ENCODE assay signal across 8 mouse cellular contexts in genomic region chr2:131211026-131211615, GRCm38 (mm10). TPM values are rescaled to one million over a fixed set of nuclear protein-coding genes. Genes with fewer than 3 reads are reported as not detected.
DNase-seq lines count a peak whose midpoint lies in the region; ATAC-seq and TF ChIP-seq lines count a peak whose summit lies in the region.

No protein-coding gene starts in this region.

- no peaks in the 10 kb centered on the region for H3K36me3 ChIP-seq in testis, adult 2 months (ENCODE audit: control insufficient read depth, insufficient read depth, low read length)
- H3K36me3 ChIP-seq in embryonic facial prominence, embryonic 12.5 days: 0 out of 2 replicates have a peak, but pooled peaks cover 5% of the 10 kb centered on the region
- H3K36me3 ChIP-seq in hindbrain, embryonic 11.5 days (ENCODE audit: control insufficient read depth, insufficient read depth, low read length): no peaks in the 10 kb centered on the region
- H3K36me3 ChIP-seq in liver, embryonic 11.5 days (ENCODE audit: control insufficient read depth, insufficient read depth, low read length): no peaks in the 10 kb centered on the region
- H3K36me3 ChIP-seq in neural tube, embryonic 13.5 days: peaks cover 18% of the 10 kb centered on the region

- peak overlapping the region; percentile 64 for H3K9ac ChIP-seq in embryonic facial prominence, embryonic 12.5 days
- peak overlapping the region; percentile 45 for H3K9ac ChIP-seq in hindbrain, embryonic 11.5 days (ENCODE audit: low read depth, low read length)
- peak overlapping the region; percentile 60 for H3K9ac ChIP-seq in liver, embryonic 11.5 days (ENCODE audit: low read depth, low read length)
- H3K9ac ChIP-seq in neural tube, embryonic 13.5 days: peak overlapping the region; percentile 84

- TF ChIP-seq CTCF in testis, adult 2 months (IDR thresholded peaks at IDR 0.05; ENCODE audit: control insufficient read depth, insufficient read depth, insufficient replicate concordance, low read depth, low read length): no peak

- peak overlapping the region; percentile 84; the same call in 1 of the 2 replicates for H3K27ac ChIP-seq in testis, adult 2 months (ENCODE audit: control insufficient read depth, insufficient read depth, low read depth, low read length)
- H3K27ac ChIP-seq in embryonic facial prominence, embryonic 12.5 days: no peak overlapping the region
- H3K27ac ChIP-seq in hindbrain, embryonic 11.5 days (ENCODE audit: low read depth, low read length): no peak overlapping the region
- peak overlapping the region; percentile 67; the same call in 1 of the 2 replicates for H3K27ac ChIP-seq in liver, embryonic 11.5 days (ENCODE audit: low read depth, low read length)
- peak overlapping the region; percentile 93 for H3K27ac ChIP-seq in neural tube, embryonic 13.5 days (replicated peaks)

- H3K4me2 ChIP-seq in embryonic facial prominence, embryonic 12.5 days (replicated peaks): peak overlapping the region; percentile 58
- H3K4me2 ChIP-seq in hindbrain, embryonic 11.5 days (replicated peaks; ENCODE audit: low read depth, low read length): peak overlapping the region; percentile 42
- peak overlapping the region; percentile 88 for H3K4me2 ChIP-seq in liver, embryonic 11.5 days
- peak overlapping the region; percentile 56 for H3K4me2 ChIP-seq in neural tube, embryonic 13.5 days

- peaks cover 2% of the 10 kb centered on the region for H3K4me1 ChIP-seq in testis, adult 2 months (ENCODE audit: control insufficient read depth, insufficient read depth, low read length)
- H3K4me1 ChIP-seq in embryonic facial prominence, embryonic 12.5 days: peaks cover 14% of the 10 kb centered on the region; the same call in 1 of the 2 replicates
- 0 out of 2 replicates have a peak, but pooled peaks cover 4% of the 10 kb centered on the region for H3K4me1 ChIP-seq in hindbrain, embryonic 11.5 days (replicated peaks; ENCODE audit: control insufficient read depth, insufficient read depth, low read length)
- peaks cover 53% of the 10 kb centered on the region for H3K4me1 ChIP-seq in liver, embryonic 11.5 days (replicated peaks; ENCODE audit: control insufficient read depth, insufficient read depth, low read length)
- H3K4me1 ChIP-seq in neural tube, embryonic 13.5 days (replicated peaks): peaks cover 21% of the 10 kb centered on the region

- H3K4me3 ChIP-seq in testis, adult 2 months (ENCODE audit: control insufficient read depth, low read depth, low read length): peak overlapping the region; percentile 83; the same call in 1 of the 2 replicates
- peak overlapping the region; percentile 57 for H3K4me3 ChIP-seq in embryonic facial prominence, embryonic 12.5 days
- H3K4me3 ChIP-seq in hindbrain, embryonic 11.5 days (ENCODE audit: low read depth, low read length): peak overlapping the region; percentile 51
- H3K4me3 ChIP-seq in liver, embryonic 11.5 days (ENCODE audit: low read depth, low read length): peak overlapping the region; percentile 67
- peak overlapping the region; percentile 60 for H3K4me3 ChIP-seq in neural tube, embryonic 13.5 days

- no peak for ATAC-seq in embryonic facial prominence, embryonic 12.5 days (ENCODE audit: insufficient number of reproducible peaks, insufficient read depth, low FRiP score, low TSS enrichment)
- no peak for ATAC-seq in hindbrain, embryonic 11.5 days (ENCODE audit: low FRiP score)
- no peak for ATAC-seq in liver, embryonic 11.5 days (replicated peaks; ENCODE audit: low FRiP score)
- ATAC-seq in neural tube, embryonic 13.5 days (ENCODE audit: low read depth): no peak

- DNase-seq in testis, postnatal 10 days (ENCODE audit: low spot score): no peak
- DNase-seq in hindbrain, embryonic 11.5 days (ENCODE audit: low spot score): no peak
- DNase-seq in liver, embryonic 11.5 days (ENCODE audit: low spot score): no peak
- no peak for DNase-seq in urinary bladder, adult 2 months (ENCODE audit: low spot score)
- DNase-seq in right cerebral cortex, postnatal 36 days (ENCODE audit: low spot score in 2 of 2): no peak

- no peaks in the 10 kb centered on the region for H3K27me3 ChIP-seq in testis, adult 2 months (ENCODE audit: control insufficient read depth, insufficient read depth, low read length)
- no peaks in the 10 kb centered on the region for H3K27me3 ChIP-seq in embryonic facial prominence, embryonic 12.5 days
- no peaks in the 10 kb centered on the region for H3K27me3 ChIP-seq in hindbrain, embryonic 11.5 days (ENCODE audit: control insufficient read depth, insufficient read depth, low read length)
- H3K27me3 ChIP-seq in liver, embryonic 11.5 days (replicated peaks; ENCODE audit: control insufficient read depth, insufficient read depth, low read length): no peaks in the 10 kb centered on the region
- no peaks in the 10 kb centered on the region for H3K27me3 ChIP-seq in neural tube, embryonic 13.5 days

- H3K9me3 ChIP-seq in embryonic facial prominence, embryonic 12.5 days: no peaks in the 10 kb centered on the region
- H3K9me3 ChIP-seq in hindbrain, embryonic 11.5 days (ENCODE audit: control insufficient read depth, low read length): no peaks in the 10 kb centered on the region
- no peaks in the 10 kb centered on the region for H3K9me3 ChIP-seq in liver, embryonic 11.5 days (ENCODE audit: control insufficient read depth, low read length)
- no peaks in the 10 kb centered on the region for H3K9me3 ChIP-seq in neural tube, embryonic 13.5 days

- TF ChIP-seq POLR2A in testis, adult 2 months (IDR thresholded peaks at IDR 0.05; ENCODE audit: control insufficient read depth, low read depth, low read length): no peak

- 70% methylated on average over 9 of the region's 9 CpGs for WGBS in embryonic facial prominence, embryonic 12.5 days
- WGBS in hindbrain, embryonic 11.5 days: 72% methylated on average over 9 of the region's 9 CpGs
- WGBS in liver, embryonic 11.5 days: 63% methylated on average over 9 of the region's 9 CpGs
- 76% methylated on average over 9 of the region's 9 CpGs for WGBS in neural tube, embryonic 13.5 days

RNA-seq across cellular contexts. Expression of gene Ap5s1, which starts 4.2 kb away (rescaled TPM):
- polyA plus RNA-seq in testis, adult 2 months (2012; rRNA removed): 12.7 TPM in 2 replicates
- 29.7 and 31.5 TPM in 2 replicates for polyA plus RNA-seq in embryonic facial prominence, embryonic 12.5 days (2016; fragmentation: Nextera tagmentation; extraction: Ambion mirVana)
- 23.9 and 25.2 TPM in 2 replicates for polyA plus RNA-seq in hindbrain, embryonic 11.5 days (2014; fragmentation: Nextera tagmentation; extraction: Ambion mirVana)
- polyA plus RNA-seq in liver, embryonic 11.5 days (2014; fragmentation: Nextera tagmentation; extraction: Ambion mirVana): 18.1 and 19.2 TPM in 2 replicates
- polyA plus RNA-seq in neural tube, embryonic 13.5 days (2015; fragmentation: Nextera tagmentation; extraction: Ambion mirVana): 30.9 and 39.7 TPM in 2 replicates
- polyA plus RNA-seq in urinary bladder, adult 2 months (2012; rRNA removed): 40.0 and 44.7 TPM in 2 replicates

RNA-seq across cellular contexts. Expression of gene Mavs, which starts 22.7 kb away (rescaled TPM):
- 13.3 and 15.6 TPM in 2 replicates for polyA plus RNA-seq in testis, adult 2 months (2012; rRNA removed)
- polyA plus RNA-seq in embryonic facial prominence, embryonic 12.5 days (2016; fragmentation: Nextera tagmentation; extraction: Ambion mirVana): 16.3 and 18.1 TPM in 2 replicates
- 8.7 and 10.7 TPM in 2 replicates for polyA plus RNA-seq in hindbrain, embryonic 11.5 days (2014; fragmentation: Nextera tagmentation; extraction: Ambion mirVana)
- polyA plus RNA-seq in liver, embryonic 11.5 days (2014; fragmentation: Nextera tagmentation; extraction: Ambion mirVana): 29.7 and 30.0 TPM in 2 replicates
- polyA plus RNA-seq in neural tube, embryonic 13.5 days (2015; fragmentation: Nextera tagmentation; extraction: Ambion mirVana): 5.9 and 7.0 TPM in 2 replicates
- 47.2 and 50.2 TPM in 2 replicates for polyA plus RNA-seq in urinary bladder, adult 2 months (2012; rRNA removed)

RNA-seq across cellular contexts. Expression of gene Spef1, which starts 24.0 kb away (rescaled TPM):
- polyA plus RNA-seq in testis, adult 2 months (2012; rRNA removed): 13.1 and 14.8 TPM in 2 replicates
- 4.9 and 5.2 TPM in 2 replicates for polyA plus RNA-seq in embryonic facial prominence, embryonic 12.5 days (2016; fragmentation: Nextera tagmentation; extraction: Ambion mirVana)
- 7.7 and 9.4 TPM in 2 replicates for polyA plus RNA-seq in hindbrain, embryonic 11.5 days (2014; fragmentation: Nextera tagmentation; extraction: Ambion mirVana)
- polyA plus RNA-seq in liver, embryonic 11.5 days (2014; fragmentation: Nextera tagmentation; extraction: Ambion mirVana): 1.3 and 1.5 TPM in 2 replicates
- 6.9 and 7.9 TPM in 2 replicates for polyA plus RNA-seq in neural tube, embryonic 13.5 days (2015; fragmentation: Nextera tagmentation; extraction: Ambion mirVana)
- 10.3 and 12.4 TPM in 2 replicates for polyA plus RNA-seq in urinary bladder, adult 2 months (2012; rRNA removed)

RNA-seq across cellular contexts. Expression of gene Cdc25b, which starts 24.4 kb away (rescaled TPM):
- polyA plus RNA-seq in testis, adult 2 months (2012; rRNA removed): 2.9 and 3.1 TPM in 2 replicates
- polyA plus RNA-seq in embryonic facial prominence, embryonic 12.5 days (2016; fragmentation: Nextera tagmentation; extraction: Ambion mirVana): 48.8 and 52.3 TPM in 2 replicates
- polyA plus RNA-seq in hindbrain, embryonic 11.5 days (2014; fragmentation: Nextera tagmentation; extraction: Ambion mirVana): 102 and 106 TPM in 2 replicates
- polyA plus RNA-seq in liver, embryonic 11.5 days (2014; fragmentation: Nextera tagmentation; extraction: Ambion mirVana): 76.4 and 85.4 TPM in 2 replicates
- 32.5 and 40.3 TPM in 2 replicates for polyA plus RNA-seq in neural tube, embryonic 13.5 days (2015; fragmentation: Nextera tagmentation; extraction: Ambion mirVana)
- 38.9 and 39.3 TPM in 2 replicates for polyA plus RNA-seq in urinary bladder, adult 2 months (2012; rRNA removed)

RNA-seq across cellular contexts. Expression of gene Cenpb, which starts 31.3 kb away (rescaled TPM):
- polyA plus RNA-seq in testis, adult 2 months (2012; rRNA removed): 7.6 and 7.9 TPM in 2 replicates
- polyA plus RNA-seq in embryonic facial prominence, embryonic 12.5 days (2016; fragmentation: Nextera tagmentation; extraction: Ambion mirVana): 12.6 and 14.8 TPM in 2 replicates
- polyA plus RNA-seq in hindbrain, embryonic 11.5 days (2014; fragmentation: Nextera tagmentation; extraction: Ambion mirVana): 8.8 and 9.0 TPM in 2 replicates
- 3.8 and 4.9 TPM in 2 replicates for polyA plus RNA-seq in liver, embryonic 11.5 days (2014; fragmentation: Nextera tagmentation; extraction: Ambion mirVana)
- 12.6 and 12.7 TPM in 2 replicates for polyA plus RNA-seq in neural tube, embryonic 13.5 days (2015; fragmentation: Nextera tagmentation; extraction: Ambion mirVana)
- 60.4 and 94.3 TPM in 2 replicates for polyA plus RNA-seq in urinary bladder, adult 2 months (2012; rRNA removed)

Comparison
In these comparisons a context has a peak if more than half of its experiments do, and no peak if none do; other contexts are left out.
1. H3K27ac ChIP-seq: peak in testis, adult 2 months (single experiment), liver, embryonic 11.5 days (single experiment) and neural tube, embryonic 13.5 days (single experiment); none in embryonic facial prominence, embryonic 12.5 days (single experiment) and hindbrain, embryonic 11.5 days (single experiment).
2. Peak in every context shown above with its lines, with median percentiles within 50 percentile points of each other: H3K4me3 ChIP-seq, H3K4me2 ChIP-seq and H3K9ac ChIP-seq.